Mouse (Mus musculus) left cerebral cortex, postnatal 36 days (tissue): ENCODE data around the gene Ndufs2. TPM values are rescaled to one million over a fixed set of nuclear protein-coding genes. Genes with fewer than 3 reads are reported as not detected.

Source experiments
- DNase-seq, 2 experiments: peaks; one replicate each; pipeline ENCODE4 v3.0.0; 2021 to 2022; ENCODE audit warnings: low spot score in 2 of 2, mixed read lengths in 1 of 2
- intact Hi-C: fragments of 180-260 bp; cut with DNase I; formaldehyde crosslinking; loops from one replicate; pipeline ENCODE4 v1.15.1; 2025
- total RNA-seq, 2 experiments: library from RNA; stranded (reverse); gene quantifications; 2 replicates each; pipeline ENCODE4 v1.2.3; 2021

The Ndufs2 gene
- total RNA-seq, 2 experiments from 2014 or later, result 252 to 309 TPM

GRCm38 (mm10) chr1:171213801-171214496 is 37.2 kb downstream of the Ndufs2 start, which contains the start of gene Nr1i3:
TSS of gene Nr1i3 (plus strand) at chr1:171213970.
- no peak for DNase-seq
- intact Hi-C loops, result no loop called here

- intact Hi-C loops, result no loop called here
- no peak for DNase-seq
These were observed 38.3 kb downstream of the Ndufs2 start for GRCm38 (mm10) chr1:171212854-171213253.

- DNase-seq, result no peak
- intact Hi-C loops, result no loop called here
These were observed 41.8 kb downstream of the Ndufs2 start for GRCm38 (mm10) chr1:171209409-171209808.

- intact Hi-C loops, result no loop called here
These were observed 45.3 kb downstream of the Ndufs2 start for GRCm38 (mm10) chr1:171205704-171206493.

GRCm38 (mm10) chr1:171204249-171204644 is 46.9 kb downstream of the Ndufs2 start:
- no peak for DNase-seq
- intact Hi-C loops, result no loop called here

More at GRCm38 (mm10) chr1:171205704-171206493, 45.3 kb downstream of the Ndufs2 start:
- DNase-seq, result no peak

- intact Hi-C loops, result no loop called here
These were observed 47.5 kb downstream of the Ndufs2 start for GRCm38 (mm10) chr1:171203471-171204248.

GRCm38 (mm10) chr1:171200769-171201168 is 50.4 kb downstream of the Ndufs2 start:
- intact Hi-C loops, result no loop called here
- no peak for DNase-seq

More at GRCm38 (mm10) chr1:171203471-171204248, 47.5 kb downstream of the Ndufs2 start:
- no peak for DNase-seq

- intact Hi-C loops, result loop anchor here (5.0 kb wide), 1 partner anchor 47 kb away; the partner anchor contains the start of genes Mpz and Sdhc
- no peak for DNase-seq
These were observed 51.7 kb downstream of the Ndufs2 start for GRCm38 (mm10) chr1:171199532-171199931.

- intact Hi-C loops, result loop anchor here (5.0 kb wide), 1 partner anchor 44 kb away; the partner anchor contains the start of genes Mpz and Sdhc
- peak; percentile 42 to 46 for DNase-seq
These were observed 55.2 kb downstream of the Ndufs2 start, which contains the start of gene Pcp4l1 for GRCm38 (mm10) chr1:171195887-171196397. TSS of gene Pcp4l1 (minus strand) at chr1:171196268.

GRCm38 (mm10) chr1:171195046-171195822 is 56.0 kb downstream of the Ndufs2 start:
- DNase-seq, result no peak
- intact Hi-C loops, result loop anchor here (5.0 kb wide), 1 partner anchor 43 kb away; the partner anchor contains the start of genes Mpz and Sdhc

- intact Hi-C loops, result no loop called here
These were observed 57.0 kb downstream of the Ndufs2 start for GRCm38 (mm10) chr1:171193911-171194830.

GRCm38 (mm10) chr1:171193093-171193840 is 57.9 kb downstream of the Ndufs2 start:
- no peak for DNase-seq
- intact Hi-C loops, result no loop called here

More at GRCm38 (mm10) chr1:171193911-171194830, 57.0 kb downstream of the Ndufs2 start:
- DNase-seq, result no peak

- intact Hi-C loops, result no loop called here
- DNase-seq, result no peak
These were observed 58.9 kb downstream of the Ndufs2 start for GRCm38 (mm10) chr1:171192283-171192682.

- no peak for DNase-seq
- intact Hi-C loops, result no loop called here
These were observed 60.4 kb downstream of the Ndufs2 start for GRCm38 (mm10) chr1:171190832-171191231.

- intact Hi-C loops, result no loop called here
- no peak for DNase-seq
These were observed 61.6 kb downstream of the Ndufs2 start for GRCm38 (mm10) chr1:171189476-171190114.

GRCm38 (mm10) chr1:171189046-171189445 is 62.1 kb downstream of the Ndufs2 start:
- DNase-seq, result no peak
- intact Hi-C loops, result no loop called here
